Mouse (Mus musculus): ENCODE results near the gene Szt2. TPM values are rescaled to one million over a fixed set of nuclear protein-coding genes. Genes with fewer than 3 reads are reported as not detected.

Gene Szt2
- total and polyA plus RNA-seq, 3 experiments: 3.2 to 18.9 (median 7.4) TPM

- Histone ChIP-seq H3K9me3 (replicated peaks; ENCODE audit: low read length) (no peaks in the 10 kb centered on the region), H3K4me1 (ENCODE audit: control insufficient read depth in 1 of 2, insufficient read depth in 2 of 2) (peaks cover 0 to 7% of the 10 kb centered on the region in 2 experiments; a peak in 1 of 4 replicates), H3K27me3 (replicated peaks) (no peaks in the 10 kb centered on the region), H3K27ac (ENCODE audit: insufficient read depth, low read depth) (no peak overlapping the region), H3K36me3 (replicated peaks in 1 of 2; ENCODE audit: control insufficient read depth in 1 of 2, insufficient read depth in 1 of 2, low read length in 1 of 2) (peaks cover 52 to 82% of the 10 kb centered on the region in 2 experiments), H3K9ac (ENCODE audit: insufficient read depth, low read depth) (no peak overlapping the region), H3K4me3 (replicated peaks in 1 of 3; ENCODE audit: low read depth in 2 of 3, low read length in 2 of 3, poor library complexity in 1 of 3) (no peak overlapping the region), H3K4me2 (ENCODE audit: insufficient read depth, low read depth, poor library complexity, severe bottlenecking) (no peak overlapping the region), H3K79me2 (replicated peaks; ENCODE audit: control insufficient read depth, extremely low read depth, insufficient read depth, poor library complexity, severe bottlenecking) (peaks cover 6% of the 10 kb centered on the region)
- TF ChIP-seq POLR2A (IDR thresholded peaks at IDR 0.05; ENCODE audit: low read depth, low read length) (no peak), PAX5 (IDR thresholded peaks at IDR 0.05; ENCODE audit: low read length) (no peak), MAZ (IDR thresholded peaks at IDR 0.05; ENCODE audit: low read depth, low read length) (no peak), CHD1 (IDR thresholded peaks at IDR 0.05; ENCODE audit: low read depth, low read length) (no peak), TCF12 (IDR thresholded peaks at IDR 0.05; ENCODE audit: low read depth, low read length) (no peak), USF2 (conservative IDR thresholded peaks at IDR 0.05; ENCODE audit: low read depth, low read length) (no peak), TBP (conservative IDR thresholded peaks at IDR 0.05; ENCODE audit: low read depth, low read length) (no peak), ZNF384 (IDR thresholded peaks at IDR 0.05; ENCODE audit: low read depth, low read length) (no peak)
- in situ Hi-C loops (cut with MboI; ENCODE audit: low pct_ligation_motif_present, low pct_unique_long_range_greater_than_20kb, low sequenced_read_pairs) (no loop called here), dilution Hi-C loops (cut with MboI; ENCODE audit: extremely low pct_ligation_motif_present, extremely low pct_unique_long_range_greater_than_20kb, low sequenced_read_pairs) (no loop called here)
- no peak for DNase-seq (ENCODE audit: extremely low read depth)
Observed at GRCm38 (mm10) chr4:118402701-118403100, 6.4 kb downstream of the Szt2 start.

- Histone ChIP-seq H3K9ac (ENCODE audit: insufficient read depth, low read depth) (no peak overlapping the region), H3K4me3 (replicated peaks in 1 of 3; ENCODE audit: low read depth in 2 of 3, low read length in 2 of 3, poor library complexity in 1 of 3) (no peak overlapping the region), H3K9me3 (replicated peaks; ENCODE audit: low read length) (no peaks in the 10 kb centered on the region), H3K27me3 (replicated peaks) (no peaks in the 10 kb centered on the region), H3K79me2 (replicated peaks; ENCODE audit: control insufficient read depth, extremely low read depth, insufficient read depth, poor library complexity, severe bottlenecking) (no peaks in the 10 kb centered on the region), H3K27ac (ENCODE audit: insufficient read depth, low read depth) (no peak overlapping the region), H3K4me2 (ENCODE audit: insufficient read depth, low read depth, poor library complexity, severe bottlenecking) (no peak overlapping the region), H3K4me1 (ENCODE audit: control insufficient read depth in 1 of 2, insufficient read depth in 2 of 2) (no peaks in the 10 kb centered on the region), H3K36me3 (replicated peaks in 1 of 2; ENCODE audit: control insufficient read depth in 1 of 2, insufficient read depth in 1 of 2, low read length in 1 of 2) (peaks cover 59 to 84% of the 10 kb centered on the region in 2 experiments)
- in situ Hi-C loops (cut with MboI; ENCODE audit: low pct_ligation_motif_present, low pct_unique_long_range_greater_than_20kb, low sequenced_read_pairs): no loop called here
- dilution Hi-C loops (cut with MboI; ENCODE audit: extremely low pct_ligation_motif_present, extremely low pct_unique_long_range_greater_than_20kb, low sequenced_read_pairs): no loop called here
- DNase-seq (ENCODE audit: extremely low read depth): no peak
- TF ChIP-seq ELF1 (IDR thresholded peaks at IDR 0.05; ENCODE audit: low read depth, low read length) (no peak), USF1 (IDR thresholded peaks at IDR 0.05; ENCODE audit: low read depth, low read length) (no peak), IRF4 (IDR thresholded peaks at IDR 0.05; ENCODE audit: low read depth, low read length) (no peak), MAZ (IDR thresholded peaks at IDR 0.05; ENCODE audit: low read depth, low read length) (no peak), UBTF (IDR thresholded peaks at IDR 0.05; ENCODE audit: low read depth, low read length) (no peak)
Observed at GRCm38 (mm10) chr4:118401918-118402317, 7.2 kb downstream of the Szt2 start.

GRCm38 (mm10) chr4:118401421-118401820, 7.7 kb downstream of the Szt2 start:
- no peaks in the 10 kb centered on the region for H3K9me3 ChIP-seq (replicated peaks; ENCODE audit: low read length)
- no peaks in the 10 kb centered on the region for H3K27me3 ChIP-seq (replicated peaks)
- TF ChIP-seq CTCF (conservative IDR thresholded peaks at IDR 0.05 in 1 of 2, IDR thresholded peaks at IDR 0.05 in 1 of 2; ENCODE audit: low read depth in 2 of 2, low read length in 2 of 2): no peak
- TF ChIP-seq HCFC1 (IDR thresholded peaks at IDR 0.05; ENCODE audit: low read depth, low read length): no peak
- no peak for TF ChIP-seq RAD21 (IDR thresholded peaks at IDR 0.05; ENCODE audit: low read depth, low read length)
- no peak for TF ChIP-seq GABPA (IDR thresholded peaks at IDR 0.05; ENCODE audit: insufficient replicate concordance, low read depth, low read length)
- TF ChIP-seq ELF1 (IDR thresholded peaks at IDR 0.05; ENCODE audit: low read depth, low read length): no peak
- TF ChIP-seq USF1 (IDR thresholded peaks at IDR 0.05; ENCODE audit: low read depth, low read length): no peak
- TF ChIP-seq MAFK (IDR thresholded peaks at IDR 0.05; ENCODE audit: insufficient replicate concordance, low read length): no peak
- no peak for TF ChIP-seq JUN (IDR thresholded peaks at IDR 0.05; ENCODE audit: insufficient read depth, low read depth, low read length)
- no peak for TF ChIP-seq NELFE (IDR thresholded peaks at IDR 0.05; ENCODE audit: low read depth, low read length)
- no peak for TF ChIP-seq TBP (conservative IDR thresholded peaks at IDR 0.05; ENCODE audit: low read depth, low read length)
- TF ChIP-seq BHLHE40 (IDR thresholded peaks at IDR 0.05; ENCODE audit: low read depth, low read length): no peak
- no peak for TF ChIP-seq RCOR1 (conservative IDR thresholded peaks at IDR 0.05; ENCODE audit: low read depth, low read length)
- no peak for TF ChIP-seq EP300 (IDR thresholded peaks at IDR 0.05; ENCODE audit: low read length)
- no peak for TF ChIP-seq CHD2 (IDR thresholded peaks at IDR 0.05; ENCODE audit: low read length)
- TF ChIP-seq ZMIZ1 (IDR thresholded peaks at IDR 0.05; ENCODE audit: low read depth, low read length): no peak
- H3K4me1 ChIP-seq (ENCODE audit: control insufficient read depth in 1 of 2, insufficient read depth in 2 of 2): no peaks in the 10 kb centered on the region
- H3K4me3 ChIP-seq (replicated peaks in 1 of 3; ENCODE audit: low read depth in 2 of 3, low read length in 2 of 3, poor library complexity in 1 of 3): no peak overlapping the region
- no peak for DNase-seq (ENCODE audit: extremely low read depth)
- dilution Hi-C loops (cut with MboI; ENCODE audit: extremely low pct_ligation_motif_present, extremely low pct_unique_long_range_greater_than_20kb, low sequenced_read_pairs) (no loop called here), in situ Hi-C loops (cut with MboI; ENCODE audit: low pct_ligation_motif_present, low pct_unique_long_range_greater_than_20kb, low sequenced_read_pairs) (no loop called here)
- no peak overlapping the region for H3K27ac ChIP-seq (ENCODE audit: insufficient read depth, low read depth)
- H3K36me3 ChIP-seq (replicated peaks in 1 of 2; ENCODE audit: control insufficient read depth in 1 of 2, insufficient read depth in 1 of 2, low read length in 1 of 2): peaks cover 64 to 86% of the 10 kb centered on the region in 2 experiments
- H3K9ac ChIP-seq (ENCODE audit: insufficient read depth, low read depth): no peak overlapping the region
- no peak overlapping the region for H3K4me2 ChIP-seq (ENCODE audit: insufficient read depth, low read depth, poor library complexity, severe bottlenecking)
- H3K79me2 ChIP-seq (replicated peaks; ENCODE audit: control insufficient read depth, extremely low read depth, insufficient read depth, poor library complexity, severe bottlenecking): no peaks in the 10 kb centered on the region
